20 mouse cellular contexts compared by ENCODE assay signal in genomic region chr4:141956931-141957330, GRCm38 (mm10). TPM values are rescaled to one million over a fixed set of nuclear protein-coding genes. Genes with fewer than 3 reads are reported as not detected.
DNase-seq lines count a peak whose midpoint lies in the region; ATAC-seq lines count a peak whose summit lies in the region.
"Had no signal": no experiment of that assay in that cellular context is flagged by ENCODE, and none has a peak within 500 bp of the region (broad histone marks: within the 10 kb centered on the region; RNA-seq: fewer than 3 reads in every experiment).

No protein-coding gene starts in this region.

- H3K27ac ChIP-seq in heart, embryonic 10.5 days: peak overlapping the region; percentile 36; the same call in 1 of the 2 replicates
- no peak overlapping the region for H3K27ac ChIP-seq in kidney, embryonic 15.5 days
- H3K27ac ChIP-seq in midbrain, embryonic 11.5 days (ENCODE audit: low read depth, low read length): no peak overlapping the region
- no peak overlapping the region for H3K27ac ChIP-seq in midbrain, embryonic 13.5 days
- H3K27ac ChIP-seq: embryonic facial prominence, embryonic 10.5 days; forebrain, embryonic 13.5 days; hindbrain, embryonic 13.5 days had no signal

- peaks cover 51% of the 10 kb centered on the region for H3K4me1 ChIP-seq in heart, embryonic 10.5 days
- H3K4me1 ChIP-seq in kidney, embryonic 15.5 days: peaks cover 48% of the 10 kb centered on the region
- H3K4me1 ChIP-seq in midbrain, embryonic 11.5 days (ENCODE audit: control insufficient read depth, insufficient read depth, low read length): no peaks in the 10 kb centered on the region; the same call in 1 of the 2 replicates
- peaks cover 18% of the 10 kb centered on the region for H3K4me1 ChIP-seq in midbrain, embryonic 13.5 days (replicated peaks)

- no peak overlapping the region for H3K4me2 ChIP-seq in kidney, embryonic 15.5 days
- no peak overlapping the region for H3K4me2 ChIP-seq in midbrain, embryonic 11.5 days
- H3K4me2 ChIP-seq in midbrain, embryonic 13.5 days (replicated peaks): no peak overlapping the region
- H3K4me2 ChIP-seq: forebrain, embryonic 13.5 days; hindbrain, embryonic 13.5 days had no signal

- H3K9me3 ChIP-seq in heart, embryonic 10.5 days: 0 out of 2 replicates have a peak, but pooled peaks cover 4% of the 10 kb centered on the region
- H3K9me3 ChIP-seq in kidney, embryonic 15.5 days (replicated peaks): peaks cover 2% of the 10 kb centered on the region; the same call in 1 of the 2 replicates
- no peaks in the 10 kb centered on the region; the same call in 1 of the 2 replicates for H3K9me3 ChIP-seq in midbrain, embryonic 11.5 days (ENCODE audit: control insufficient read depth, low read length)
- peaks cover 9% of the 10 kb centered on the region; the same call in 1 of the 2 replicates for H3K9me3 ChIP-seq in midbrain, embryonic 13.5 days

- WGBS in heart, embryonic 10.5 days: 89% methylated on average over 5 of the region's 5 CpGs
- WGBS in kidney, embryonic 15.5 days: 91% methylated on average over 5 of the region's 5 CpGs
- WGBS in midbrain, embryonic 11.5 days: 89% methylated on average over 5 of the region's 5 CpGs
- WGBS in midbrain, embryonic 13.5 days: 96% methylated on average over 5 of the region's 5 CpGs

- no peak overlapping the region for H3K9ac ChIP-seq in kidney, embryonic 15.5 days
- no peak overlapping the region for H3K9ac ChIP-seq in midbrain, embryonic 11.5 days (ENCODE audit: low read length)
- no peak overlapping the region for H3K9ac ChIP-seq in midbrain, embryonic 13.5 days (replicated peaks)
- H3K9ac ChIP-seq: forebrain, embryonic 13.5 days; forebrain, postnatal 0 days; hindbrain, embryonic 13.5 days had no signal

- no peak overlapping the region for H3K4me3 ChIP-seq in heart, embryonic 10.5 days
- H3K4me3 ChIP-seq in kidney, embryonic 15.5 days (replicated peaks): no peak overlapping the region
- H3K4me3 ChIP-seq in midbrain, embryonic 11.5 days (ENCODE audit: low read depth, low read length): no peak overlapping the region
- no peak overlapping the region for H3K4me3 ChIP-seq in midbrain, embryonic 13.5 days (replicated peaks)
- H3K4me3 ChIP-seq: embryonic facial prominence, embryonic 10.5 days; forebrain, embryonic 13.5 days; hindbrain, embryonic 13.5 days had no signal

- ATAC-seq in kidney, embryonic 15.5 days (replicated peaks; ENCODE audit: low FRiP score): no peak
- ATAC-seq in midbrain, embryonic 11.5 days (ENCODE audit: low FRiP score): no peak
- ATAC-seq in midbrain, embryonic 13.5 days: no peak
- ATAC-seq: activated CD4-positive, CD25-positive, alpha-beta regulatory T cell, adult 4 months; forebrain, postnatal 0 days; Patski had no signal

- peaks cover 5% of the 10 kb centered on the region; the same call in 1 of the 2 replicates for H3K36me3 ChIP-seq in heart, embryonic 10.5 days
- H3K36me3 ChIP-seq in kidney, embryonic 15.5 days: no peaks in the 10 kb centered on the region
- H3K36me3 ChIP-seq in midbrain, embryonic 11.5 days (ENCODE audit: control insufficient read depth, insufficient read depth, low read length): no peaks in the 10 kb centered on the region
- H3K36me3 ChIP-seq in midbrain, embryonic 13.5 days: no peaks in the 10 kb centered on the region
- H3K36me3 ChIP-seq: embryonic facial prominence, embryonic 10.5 days; hindbrain, embryonic 13.5 days had no signal

- no peak for DNase-seq in heart, embryonic 10.5 days (ENCODE audit: low spot score)
- no peak for DNase-seq in heart, postnatal 4 days
- DNase-seq in kidney, postnatal 14 days: peak; percentile 18
- DNase-seq in midbrain, embryonic 11.5 days (ENCODE audit: low spot score, missing footprints): peak; percentile 72
- no peak for DNase-seq in cerebellum, adult 9-10 months
- DNase-seq: adrenal gland, postnatal 25 days; cerebellum, adult 18-20 months; cerebellum, postnatal 10 days; forebrain, postnatal 0 days; gastrocnemius, postnatal 14 days; heart, postnatal 10 days had no signal

- no peaks in the 10 kb centered on the region for H3K27me3 ChIP-seq in heart, embryonic 10.5 days (ENCODE audit: insufficient read depth, poor library complexity, severe bottlenecking)
- H3K27me3 ChIP-seq in kidney, embryonic 15.5 days: no peaks in the 10 kb centered on the region
- no peaks in the 10 kb centered on the region for H3K27me3 ChIP-seq in midbrain, embryonic 11.5 days (ENCODE audit: control insufficient read depth, insufficient read depth, low read length)
- no peaks in the 10 kb centered on the region for H3K27me3 ChIP-seq in midbrain, embryonic 13.5 days
- H3K27me3 ChIP-seq: forebrain, embryonic 13.5 days; hindbrain, embryonic 13.5 days; Patski had no signal

RNA-seq across cellular contexts. Expression of gene Fhad1, which starts 58.0 kb away (rescaled TPM):
- 3.4 and 5.2 TPM in 2 replicates for polyA plus RNA-seq in heart, embryonic 10.5 days (2016; fragmentation: Nextera tagmentation; extraction: Ambion mirVana)
- total RNA-seq in heart, postnatal 4 days (2021): 1 to 10 TPM; 1.2 to 1.4 TPM
- 0.87 and 1.4 TPM in 2 replicates for polyA plus RNA-seq in kidney, embryonic 15.5 days (2015; fragmentation: Nextera tagmentation; extraction: Ambion mirVana)
- 1.7 and 2.4 TPM in 2 replicates for polyA plus RNA-seq in midbrain, embryonic 11.5 days (2014; fragmentation: Nextera tagmentation; extraction: Ambion mirVana)
- polyA plus RNA-seq in midbrain, embryonic 13.5 days (2015; fragmentation: Nextera tagmentation; extraction: Ambion mirVana): 3.0 and 3.4 TPM in 2 replicates
- total RNA-seq: gastrocnemius, adult 18-20 months; hematopoietic stem cell, adult 5-6 weeks had no signal

Comparison
In these comparisons a context has a peak if more than half of its experiments do, and no peak if none do; other contexts are left out.
1. DNase-seq: peak in kidney, postnatal 14 days (single experiment) and midbrain, embryonic 11.5 days (single experiment); none in heart, embryonic 10.5 days (single experiment), heart, postnatal 4 days (single experiment) and cerebellum, adult 9-10 months (single experiment).